Mouse (Mus musculus) hematopoietic stem cell, adult 5-6 weeks (primary cell): ENCODE measurements at regions not wholly inside any gene's neighbourhood (a gene's known extent, or its start where the extent isn't known, plus 50 kb on each side); places are given as distances from the start of the nearest gene placed in this dataset.
A peak's percentile ranks its signal among the peaks of the same experiment; 100 is the strongest.

Experiments
- ATAC-seq, 2 experiments: fragments of 125-278 bp in 1 of 2; replicated peaks in 1 of 2; 2 replicates each; pipeline ENCODE4 v1.8.0; 2016 to 2017; ENCODE audit warnings: inconsistent platforms in 2 of 2, mild to moderate bottlenecking in 2 of 2, moderate number of reproducible peaks in 2 of 2, low read depth in 1 of 2, moderate TSS enrichment in 1 of 2; ENCODE audit not compliant: low FRiP score in 2 of 2, poor library complexity in 2 of 2, severe bottlenecking in 2 of 2, insufficient read depth in 1 of 2, low TSS enrichment in 1 of 2

- ATAC-seq: no peak
These were observed 307.7 kb downstream of the 3100002H09Rik start for GRCm38 (mm10) chr4:124302950-124303349.

- ATAC-seq: no peak
These were observed 311.8 kb downstream of the 3100002H09Rik start for GRCm38 (mm10) chr4:124298667-124299437.

GRCm38 (mm10) chr4:124292254-124292653 lies 318.3 kb downstream of the 3100002H09Rik start:
- ATAC-seq: no peak

DNA sequence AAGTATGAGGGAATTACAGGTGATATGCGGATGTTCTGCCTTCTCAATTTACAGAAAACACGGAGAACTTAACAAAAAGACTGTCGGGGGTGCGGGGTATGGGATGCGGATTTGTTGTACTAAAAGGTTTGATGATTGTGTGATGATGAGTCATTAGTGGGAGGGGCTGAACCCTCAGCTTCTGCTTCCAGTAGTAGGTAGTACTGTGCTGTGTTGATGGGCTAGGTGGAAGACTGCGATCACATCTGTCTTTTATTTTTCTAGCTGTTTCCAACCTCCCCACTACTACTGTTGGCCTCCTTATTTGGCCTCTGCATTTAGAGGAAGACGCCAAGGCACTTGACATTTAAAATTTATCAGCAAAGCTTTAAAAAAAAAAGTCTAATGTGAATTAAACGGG lies 318.8 kb downstream of the 3100002H09Rik start:
- no peak for ATAC-seq

- ATAC-seq: no peak
These were observed 323.1 kb downstream of the 3100002H09Rik start for GRCm38 (mm10) chr4:124287471-124287870.

GRCm38 (mm10) chr4:124278681-124279080 lies 331.9 kb downstream of the 3100002H09Rik start:
- 0 out of 4 replicates have a peak, but pooled peaks of 1 of the 2 experiments have one; percentile 17 for ATAC-seq

GRCm38 (mm10) chr4:124277456-124278181 lies 333.0 kb downstream of the 3100002H09Rik start:
- no peak for ATAC-seq

DNA sequence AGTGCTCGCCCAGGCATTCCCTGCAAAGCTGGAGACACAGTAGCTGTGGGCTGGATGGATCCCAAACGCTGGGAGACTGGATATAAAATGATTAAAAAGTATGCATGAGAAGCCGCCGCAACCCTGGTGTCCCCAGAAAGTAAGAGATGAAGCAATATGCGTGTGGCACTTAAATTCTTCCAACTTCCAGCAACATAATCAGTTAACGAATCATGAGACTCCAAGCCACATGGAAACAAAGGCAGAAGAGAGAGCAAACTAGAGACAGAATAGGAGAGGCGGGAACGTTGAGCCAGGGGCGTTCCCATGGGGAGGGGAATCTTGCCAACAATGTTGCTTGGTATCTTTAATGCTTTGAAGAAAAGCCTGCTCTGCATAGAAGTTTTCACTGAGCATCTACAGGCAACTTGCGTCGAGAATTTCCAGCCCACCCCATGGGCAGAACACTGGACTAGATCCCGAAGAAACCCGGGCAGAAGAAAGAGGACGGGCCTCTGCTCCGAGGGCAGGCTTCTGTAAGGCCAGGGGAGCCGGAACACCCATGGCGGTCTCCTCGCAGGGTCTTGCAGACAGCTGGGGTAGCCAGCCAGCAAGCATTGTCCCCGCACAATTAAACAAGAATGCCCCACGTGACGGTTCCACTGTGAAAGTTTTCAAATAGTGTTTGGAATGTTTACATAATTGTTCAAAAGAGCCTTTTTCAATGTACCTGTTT lies 333.7 kb downstream of the 3100002H09Rik start:
- no peak for ATAC-seq

DNA sequence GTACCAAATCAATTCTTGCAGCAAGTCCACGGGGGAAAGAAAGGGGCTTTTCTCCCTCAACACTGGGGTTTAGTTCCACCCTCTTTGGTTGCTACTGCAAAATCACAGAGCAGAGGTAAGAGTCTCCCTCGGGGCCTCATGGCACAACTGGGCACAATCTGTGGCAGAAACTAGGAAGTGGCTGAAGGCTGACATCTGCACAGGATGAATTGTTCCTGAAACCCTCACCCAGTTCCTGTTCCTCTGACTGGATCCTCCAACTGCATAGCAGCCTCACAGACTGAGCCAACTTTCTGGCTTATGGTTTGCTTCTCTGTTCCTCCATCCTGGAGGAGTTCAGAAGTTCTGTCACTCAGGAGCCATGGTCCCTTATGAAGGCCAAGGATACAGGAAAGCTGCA lies 338.6 kb downstream of the 3100002H09Rik start:
- ATAC-seq: peak in 1 of 2 experiments; percentile 48; a peak in 2 of 4 replicates

DNA sequence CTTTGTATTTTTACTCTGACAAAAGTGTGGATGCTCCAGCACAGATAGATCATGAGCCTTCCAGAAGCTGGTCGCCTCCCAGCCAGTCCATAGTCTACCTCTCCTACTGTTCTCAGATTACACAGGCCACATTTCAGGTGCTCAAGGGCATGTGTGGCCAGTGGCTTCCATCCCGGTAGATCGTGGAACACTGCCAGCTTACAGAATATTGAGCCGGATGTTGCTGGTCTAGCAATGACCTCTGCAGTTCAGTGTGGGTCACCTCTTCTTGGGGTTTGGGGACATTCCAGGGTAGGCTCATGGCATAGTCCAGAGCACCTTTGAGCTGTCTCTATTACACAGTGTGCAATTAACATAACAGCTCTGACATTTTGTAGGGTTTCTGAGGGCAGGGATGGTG lies 342.2 kb downstream of the 3100002H09Rik start:
- ATAC-seq: no peak

DNA sequence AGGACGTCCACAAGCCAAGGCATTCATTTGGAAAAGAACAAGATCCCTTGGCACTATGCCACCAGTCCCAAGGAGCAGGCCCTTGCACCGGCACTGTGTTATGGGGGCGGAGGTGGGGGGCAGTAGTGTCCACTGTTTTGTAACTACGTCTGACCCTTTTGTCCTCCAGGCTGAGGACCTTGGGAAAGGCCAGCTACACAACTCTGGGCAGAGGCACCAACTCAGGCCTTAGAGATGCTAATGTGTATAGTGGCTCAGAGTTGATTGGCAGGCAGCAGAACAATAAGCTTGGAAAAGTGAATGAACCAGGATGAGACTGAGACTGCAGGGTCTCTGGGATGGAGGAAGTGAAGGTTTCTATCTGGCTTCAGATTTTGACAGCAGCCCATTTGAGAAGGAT lies 344.0 kb downstream of the 3100002H09Rik start:
- no peak for ATAC-seq

- no peak for ATAC-seq
These were observed 345.1 kb downstream of the 3100002H09Rik start for GRCm38 (mm10) chr4:124265527-124265926.

GRCm38 (mm10) chr4:124257006-124257405 lies 339.2 kb upstream of the 4930535I16Rik start:
- ATAC-seq: no peak; a peak in 1 of 4 replicates

- no peak for ATAC-seq
These were observed 338.7 kb upstream of the 4930535I16Rik start for GRCm38 (mm10) chr4:124256515-124256914.

DNA sequence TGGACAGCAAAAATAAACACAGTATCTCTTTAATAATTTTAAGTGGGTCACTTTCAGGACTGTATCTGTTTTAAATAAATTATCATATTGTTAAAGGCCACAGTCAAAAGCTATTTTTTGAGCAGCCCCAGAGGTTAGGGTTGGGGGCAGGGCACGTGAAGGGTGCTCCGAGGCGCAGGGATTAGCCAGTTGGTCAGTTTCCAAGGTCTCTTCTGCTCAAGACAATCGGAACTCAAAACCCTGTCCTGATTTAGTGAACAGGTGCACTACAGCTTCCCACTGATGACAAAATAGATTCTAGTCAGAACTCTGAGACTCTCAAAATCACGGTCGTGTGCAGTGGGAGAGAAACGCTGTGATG lies 337.3 kb upstream of the 4930535I16Rik start:
- no peak for ATAC-seq

GRCm38 (mm10) chr4:124254446-124255182 lies 336.8 kb upstream of the 4930535I16Rik start:
- no peak for ATAC-seq

DNA sequence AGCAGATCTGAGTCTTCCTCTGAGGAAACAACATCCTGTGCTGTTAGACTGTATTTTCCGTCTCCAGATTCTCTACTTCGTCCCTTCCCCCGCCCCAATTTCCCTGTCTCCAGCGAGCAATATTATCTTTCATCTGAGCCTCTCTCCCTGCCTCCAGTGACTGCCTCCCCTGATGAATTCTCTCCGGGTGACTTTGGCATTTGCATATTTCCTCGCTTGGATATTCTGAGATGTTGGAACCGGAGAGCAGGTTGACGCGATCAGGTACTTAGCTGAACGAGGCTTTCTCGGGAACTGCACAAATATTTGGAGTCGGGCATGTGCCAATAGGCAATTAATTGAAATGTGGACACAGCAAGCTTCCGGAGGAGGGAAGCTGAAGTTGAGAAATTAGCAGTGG lies 323.8 kb upstream of the 4930535I16Rik start:
- ATAC-seq: no peak
